Mouse (Mus musculus) kidney, postnatal 14 days (tissue): Measurements from ENCODE around the gene Tm7sf3.

ENCODE experiments used
- DNase-seq: peaks from one replicate; pipeline ENCODE4 v3.0.0; 2022; ENCODE audit warnings: mixed read lengths

Gene Tm7sf3

GRCm38 (mm10) chr6:146642276-146643183 lies at the start of gene Tm7sf3, which contains the start of gene Med21:
Tm7sf3 (minus strand) TSS chr6:146642824.
Med21 (plus strand) TSS chr6:146642547.
- DNase-seq = peak; percentile 99

GRCm38 (mm10) chr6:146688861-146689260 lies 46.2 kb upstream of the Tm7sf3 start:
- DNase-seq = no peak

- no peak for DNase-seq
Measured at GRCm38 (mm10) chr6:146688010-146688409, 45.4 kb upstream of the Tm7sf3 start.

- no peak for DNase-seq
Measured at GRCm38 (mm10) chr6:146686463-146687196, 44.0 kb upstream of the Tm7sf3 start.

- DNase-seq = peak; percentile 14
Measured at GRCm38 (mm10) chr6:146685781-146686308, 43.2 kb upstream of the Tm7sf3 start.

DNA sequence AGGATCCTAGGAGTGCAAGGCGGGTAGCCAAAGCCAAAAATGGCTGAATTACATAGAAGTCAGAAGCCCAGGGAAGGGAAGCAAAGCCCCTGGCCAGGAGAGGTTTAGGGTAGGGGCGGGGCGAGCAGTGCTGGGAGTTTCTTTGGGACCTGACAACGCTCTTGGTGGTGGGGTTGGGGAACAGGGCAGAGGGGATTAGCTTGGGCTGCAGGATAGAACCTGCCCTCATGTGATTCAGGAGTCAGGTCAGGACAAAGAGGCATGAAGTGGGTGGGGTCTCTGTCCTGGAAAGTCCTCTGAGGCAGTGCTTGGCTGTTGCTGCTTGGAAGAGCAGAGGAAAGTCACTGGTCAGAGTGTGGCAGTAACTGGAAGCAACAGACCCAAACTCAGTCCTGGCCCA lies 41.3 kb upstream of the Tm7sf3 start:
- DNase-seq = no peak

DNA sequence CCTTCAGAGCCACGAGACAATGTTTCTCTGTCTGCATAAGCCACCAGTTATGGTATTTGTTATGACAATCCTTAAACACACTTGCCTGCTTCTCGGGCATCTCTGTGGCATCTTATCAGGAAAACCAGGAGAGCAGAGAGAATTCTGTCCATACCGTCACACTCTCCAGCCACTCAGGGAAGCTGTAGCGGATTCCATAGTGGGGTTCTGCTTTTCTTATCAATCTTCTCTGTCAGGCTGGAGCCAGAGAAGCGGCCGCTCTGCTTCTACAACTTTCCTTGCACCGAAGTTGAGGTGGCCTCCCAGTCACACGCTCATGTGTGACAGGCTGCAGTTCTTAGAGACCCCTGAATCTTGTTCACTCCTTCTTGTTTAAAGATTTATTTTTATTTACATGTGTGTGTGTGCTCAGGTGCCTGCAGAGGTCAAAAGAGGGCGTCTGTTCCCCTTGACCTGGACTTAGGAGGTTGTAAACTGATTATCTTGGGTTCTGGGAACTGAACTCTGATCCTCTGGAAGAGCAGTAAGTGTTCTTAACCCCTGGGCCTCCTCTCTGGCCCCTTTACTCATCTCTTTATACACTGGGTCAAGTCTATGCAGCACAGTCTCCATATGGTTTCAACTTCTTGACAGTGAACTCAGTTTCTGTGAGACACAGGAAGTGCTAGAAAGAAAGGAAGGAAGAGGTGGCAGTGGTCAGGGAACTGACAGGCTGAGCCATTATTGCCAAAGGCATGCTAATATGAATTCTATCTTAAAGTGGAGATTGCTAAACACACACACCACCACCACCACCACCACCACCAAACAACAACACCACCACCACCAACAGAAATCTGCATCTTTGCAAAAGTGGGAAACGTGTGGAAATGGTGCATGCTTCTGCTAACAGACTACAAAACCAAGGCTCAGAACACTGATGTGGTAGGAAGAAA lies 35.8 kb upstream of the Tm7sf3 start:
- DNase-seq = no peak

DNA sequence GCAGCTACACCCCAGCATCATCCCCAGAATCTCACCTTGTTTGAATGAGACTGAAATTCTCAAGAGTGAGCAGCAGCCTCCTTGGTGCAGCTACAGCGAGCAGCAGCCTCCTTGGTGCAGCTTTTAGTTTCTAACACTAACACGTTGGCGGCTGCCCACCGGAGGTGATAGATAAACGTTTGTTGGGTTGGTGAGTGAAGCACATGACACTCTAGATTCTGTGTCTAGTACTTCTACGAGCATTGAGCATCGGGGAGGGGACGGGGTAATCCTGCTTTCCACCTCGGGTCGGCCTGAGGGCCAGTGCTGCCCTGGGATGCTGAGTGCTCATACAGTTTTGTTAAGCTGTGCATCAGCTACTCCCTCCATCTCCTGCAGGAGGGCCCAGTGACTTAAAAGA lies 34.3 kb upstream of the Tm7sf3 start:
- DNase-seq = no peak

- DNase-seq = no peak
Measured at GRCm38 (mm10) chr6:146674881-146675536, 32.4 kb upstream of the Tm7sf3 start.

DNA sequence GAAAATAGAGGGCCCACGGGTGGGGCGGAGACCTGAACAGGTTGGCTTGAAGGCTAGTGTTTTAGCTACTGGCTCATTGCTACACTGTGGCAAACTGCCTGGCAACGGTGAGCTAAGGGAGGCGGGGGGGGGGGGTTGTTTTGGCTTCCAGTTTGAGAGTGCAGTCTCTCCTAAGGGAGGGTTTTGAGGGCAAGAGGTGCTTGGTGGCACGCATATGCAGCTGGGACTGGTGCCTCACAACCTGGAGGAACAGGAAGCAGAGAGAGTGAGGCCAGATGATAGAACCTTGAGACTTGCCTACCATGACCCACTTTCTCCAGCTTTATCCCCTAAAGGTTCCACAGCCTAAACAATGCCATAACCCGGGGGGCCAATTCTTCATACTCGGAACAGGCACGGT lies 31.8 kb upstream of the Tm7sf3 start:
- DNase-seq = no peak

- no peak for DNase-seq
Measured at GRCm38 (mm10) chr6:146673696-146674095, 31.1 kb upstream of the Tm7sf3 start.

DNA sequence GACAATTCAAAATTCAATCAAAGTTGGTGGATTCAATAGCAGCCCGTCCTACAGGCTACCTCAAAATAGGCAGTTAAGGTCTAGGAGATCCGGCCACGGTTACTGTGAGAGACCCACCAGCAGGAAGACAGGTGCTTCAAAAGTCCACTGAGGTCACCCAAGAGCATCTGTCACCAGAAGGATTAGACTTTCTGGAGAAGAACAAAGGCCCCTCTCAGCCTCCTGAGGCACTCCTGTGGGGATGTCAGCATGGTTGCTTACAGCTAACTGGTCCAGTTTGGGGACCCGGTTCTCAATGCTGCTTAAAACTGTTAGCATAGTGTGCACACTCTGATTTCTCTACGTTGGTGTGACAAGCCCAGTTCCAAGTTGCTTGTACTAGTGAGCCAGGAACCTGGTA lies 29.5 kb upstream of the Tm7sf3 start:
- DNase-seq = no peak

GRCm38 (mm10) chr6:146670956-146671855 lies 28.6 kb upstream of the Tm7sf3 start:
- DNase-seq = no peak

DNA sequence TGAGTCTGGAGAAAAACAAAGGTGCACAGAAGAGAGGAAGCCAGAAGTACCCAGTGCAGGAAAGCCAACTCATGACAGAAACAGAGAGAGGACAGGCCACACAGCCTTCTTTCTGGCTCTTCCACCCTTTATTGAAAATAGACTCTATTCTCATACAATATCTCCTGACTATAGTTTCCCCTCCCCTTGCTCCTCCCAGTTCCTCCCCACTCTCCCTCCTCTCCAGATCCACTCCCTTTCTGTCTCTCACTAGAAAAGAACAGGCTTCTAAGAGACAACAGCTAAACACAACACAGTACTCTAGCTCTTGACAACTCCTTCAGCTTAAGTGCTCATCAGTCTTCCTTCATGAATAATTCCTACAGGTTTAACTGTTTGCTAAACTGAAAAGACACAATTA lies 26.0 kb upstream of the Tm7sf3 start:
- no peak for DNase-seq

DNA sequence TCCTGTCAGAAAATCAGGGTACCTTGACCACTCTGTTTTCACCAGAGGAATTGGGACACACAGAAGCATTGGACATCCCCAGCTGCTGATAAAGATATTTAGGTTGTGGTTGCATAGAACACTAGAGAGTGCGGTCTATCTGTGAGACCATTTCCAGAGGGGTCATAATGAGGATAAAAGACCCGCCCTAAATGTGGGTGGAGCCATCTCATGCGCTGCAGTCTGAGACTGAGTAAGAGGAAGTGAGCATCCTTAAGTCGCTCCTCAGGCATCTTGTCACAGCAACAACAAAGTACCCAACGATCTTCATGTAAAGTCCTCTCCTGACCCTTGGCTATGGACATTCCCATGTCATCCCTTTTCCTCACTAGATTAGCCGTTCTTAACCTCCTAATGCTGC lies 24.2 kb upstream of the Tm7sf3 start:
- DNase-seq = no peak

- no peak for DNase-seq
Measured at GRCm38 (mm10) chr6:146665408-146665807, 22.8 kb upstream of the Tm7sf3 start.

GRCm38 (mm10) chr6:146664917-146665316 lies 22.3 kb upstream of the Tm7sf3 start:
- DNase-seq = no peak

DNA sequence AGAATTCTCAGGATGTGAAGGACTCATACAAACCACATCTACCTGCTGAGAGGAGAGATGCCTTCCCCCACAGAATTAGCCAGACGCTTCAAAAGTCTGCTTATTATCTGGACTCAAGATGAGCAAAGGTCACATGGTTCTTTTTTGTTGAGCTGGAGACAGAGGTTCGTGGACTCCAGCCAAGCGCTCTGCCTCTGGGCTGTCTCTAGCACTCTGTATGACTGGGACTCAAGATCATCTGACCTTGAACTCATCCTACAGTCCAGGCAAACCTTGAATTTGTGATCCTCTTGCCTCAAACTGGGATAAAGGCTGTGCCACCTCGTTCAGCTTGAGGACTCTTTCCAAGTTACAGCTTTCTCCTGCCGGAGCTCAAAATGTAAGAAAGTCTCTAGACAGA lies 21.5 kb upstream of the Tm7sf3 start:
- peak; percentile 60 for DNase-seq

DNA sequence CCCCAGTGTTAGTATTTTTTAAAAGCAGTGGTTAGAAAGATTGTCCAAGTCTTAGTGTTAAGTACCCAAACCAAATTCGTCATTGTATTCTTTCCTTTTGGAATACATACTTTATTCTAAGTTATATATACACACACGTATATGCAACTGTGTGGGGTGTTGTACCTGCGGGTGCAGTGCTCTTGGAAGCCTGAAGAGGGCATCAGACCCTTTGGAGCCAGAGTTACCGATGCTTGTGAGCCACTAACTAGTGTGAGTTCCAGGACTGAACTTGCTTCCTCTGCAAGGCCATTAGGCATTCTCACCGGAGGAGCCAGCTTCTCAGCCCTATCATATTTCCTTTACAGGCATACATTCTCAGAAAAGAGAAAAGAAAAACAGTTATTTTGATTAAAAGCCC lies 20.1 kb upstream of the Tm7sf3 start:
- peak; percentile 45 for DNase-seq

DNA sequence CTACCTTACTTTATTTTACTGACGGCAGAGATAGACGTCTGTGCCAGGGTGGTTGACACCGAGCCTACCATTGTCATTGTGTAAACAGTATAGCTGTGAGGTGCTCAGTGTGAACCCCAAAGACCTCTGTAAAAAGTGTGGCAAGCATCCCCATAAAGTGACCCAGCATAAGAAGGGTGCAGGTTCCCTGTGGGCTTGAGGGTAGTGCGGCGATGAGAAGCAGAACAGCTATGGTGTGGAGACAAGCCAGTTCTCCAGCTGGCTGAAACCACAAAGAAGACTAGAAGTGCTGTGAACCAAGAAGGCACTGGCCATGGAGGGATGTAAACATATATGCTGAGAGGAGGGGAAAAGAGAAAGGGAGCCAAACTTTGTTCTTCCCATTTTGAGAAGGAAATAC lies 19.0 kb upstream of the Tm7sf3 start:
- DNase-seq = no peak

- DNase-seq = peak; percentile 18
Measured at GRCm38 (mm10) chr6:146660591-146660990, 18.0 kb upstream of the Tm7sf3 start.
